Mouse (Mus musculus) hindbrain, embryonic 16.5 days (tissue): Measurements from ENCODE around the gene Eif2b5. TPM values are rescaled to one million over a fixed set of nuclear protein-coding genes. Genes with fewer than 3 reads are reported as not detected.
"Not testable (repeated sequence)": the region's sequence is repeated elsewhere in the genome, so short reads cannot be mapped to it uniquely, and the experiment has no call there.

ENCODE experiments used
- ATAC-seq: fragments of 200-750 bp; cut with Nextera tagmentation; 2 replicates; pipeline ENCODE4 v1.8.0; 2017; ENCODE audit warnings: moderate TSS enrichment, moderate library complexity
- H3K27ac ChIP-seq: fragments of 300-500 bp; sonication (generic); 2 replicates; pipeline ENCODE4 v1.5.1; 2014; ENCODE audit warnings: low read depth, mild to moderate bottlenecking, control low read depth, low read length, moderate library complexity
- H3K27me3 ChIP-seq: fragments of 300-500 bp; sonication (generic); replicated peaks from 2 replicates; pipeline ENCODE4 v1.6.1; 2014; ENCODE audit warnings: low read length; ENCODE audit not compliant: control insufficient read depth, insufficient read depth
- H3K36me3 ChIP-seq: fragments of 300-500 bp; sonication (generic); 2 replicates; pipeline ENCODE4 v1.6.1; 2014; ENCODE audit warnings: mild to moderate bottlenecking, low read length, moderate library complexity, mixed read lengths; ENCODE audit not compliant: control insufficient read depth, insufficient read depth
- H3K4me1 ChIP-seq: fragments of 300-500 bp; sonication (generic); 2 replicates; pipeline ENCODE4 v1.6.1; 2014; ENCODE audit warnings: low read depth, low read length; ENCODE audit not compliant: control insufficient read depth, insufficient read depth
- H3K4me2 ChIP-seq: fragments of 300-500 bp; sonication (generic); 2 replicates; pipeline ENCODE4 v1.6.1; 2014; ENCODE audit warnings: mild to moderate bottlenecking, low read length, control low read depth, moderate library complexity
- H3K4me3 ChIP-seq: fragments of 300-500 bp; sonication (generic); 2 replicates; pipeline ENCODE4 v1.5.1; 2014; ENCODE audit warnings: mild to moderate bottlenecking, low read length, control low read depth, moderate library complexity
- H3K9ac ChIP-seq: fragments of 300-500 bp; sonication (generic); 2 replicates; pipeline ENCODE4 v1.6.1; 2014; ENCODE audit warnings: low read depth, mild to moderate bottlenecking, control low read depth, low read length, moderate library complexity
- H3K9me3 ChIP-seq: fragments of 300-500 bp; sonication (generic); 2 replicates; pipeline ENCODE4 v1.6.1; 2014; ENCODE audit warnings: mild to moderate bottlenecking, low read length, moderate library complexity; ENCODE audit not compliant: control insufficient read depth
- WGBS: fragments of 180-500 bp; shearing (Covaris S2); extraction: QIAGEN DNeasy Blood & Tissue Kit; methylation state at CpG from one replicate; pipeline ENCODE4 v1.1.7; 2014; 5-methylcytosine and 5-hydroxymethylcytosine counted together
- polyA plus RNA-seq: library from polyadenylated mRNA; unstranded; fragments of >200 nt; fragmentation: Nextera tagmentation; extraction: Ambion mirVana; gene quantifications from 2 replicates; pipeline ENCODE4 v1.2.1, GENCODE M21; 2015

Gene Eif2b5
- polyA plus RNA-seq, 1 experiment from 2014 or later, result 97.3 TPM

- 38% methylated on average over 4 of the region's 4 CpGs for WGBS
- no peak for ATAC-seq
- no peaks in the 10 kb centered on the region for H3K36me3 ChIP-seq
Measured at GRCm38 (mm10) chr16:20485061-20485460, 13.6 kb upstream of the Eif2b5 start.

DNA sequence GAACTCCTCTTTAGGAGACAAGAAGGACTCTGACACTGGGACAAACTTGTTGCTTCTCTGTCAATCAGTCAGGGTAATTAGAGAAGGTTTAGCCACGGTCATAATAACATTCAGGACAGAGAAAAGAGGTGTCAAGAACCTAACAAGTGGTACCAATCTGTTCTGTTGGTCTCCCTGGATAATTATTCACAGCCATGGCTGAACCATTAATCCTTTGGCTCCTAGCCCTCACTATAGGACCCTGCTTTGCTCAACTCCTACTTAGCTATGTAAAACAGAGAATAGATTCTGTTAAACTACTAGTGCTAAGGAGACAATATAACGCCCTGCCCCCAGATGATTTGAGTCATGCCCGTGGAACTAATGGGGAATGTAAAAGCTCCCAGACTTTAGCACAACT, 12.6 kb upstream of the Eif2b5 start:
- WGBS, result 55% methylated on average over 3 of the region's 3 CpGs

More at GRCm38 (mm10) chr16:20485061-20485460, 13.6 kb upstream of the Eif2b5 start:
- H3K4me2 ChIP-seq, result no peak overlapping the region
- no peak overlapping the region for H3K9ac ChIP-seq
- H3K4me1 ChIP-seq, result no peaks in the 10 kb centered on the region
- H3K4me3 ChIP-seq, result no peak overlapping the region
- H3K27ac ChIP-seq, result no peak overlapping the region
- H3K27me3 ChIP-seq, result no peaks in the 10 kb centered on the region
- no peaks in the 10 kb centered on the region for H3K9me3 ChIP-seq

DNA sequence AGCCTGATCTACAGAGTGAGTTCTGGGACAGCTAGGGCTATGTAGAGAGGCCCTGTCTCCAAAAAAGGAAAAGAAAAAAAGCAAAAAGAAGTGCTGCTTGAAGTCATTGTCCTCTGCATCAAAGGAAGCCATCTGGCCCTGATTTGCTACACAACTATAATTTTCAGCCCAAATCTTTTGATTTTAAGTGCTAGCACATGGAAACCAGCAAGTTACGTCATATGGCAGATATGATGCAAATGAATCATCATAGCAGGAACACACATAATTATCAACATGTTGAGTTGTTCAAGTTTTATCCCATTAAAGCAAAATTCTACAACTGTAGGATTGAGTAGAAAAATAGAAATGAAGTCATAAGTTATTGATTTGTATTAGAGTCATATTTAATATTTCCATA, 10.5 kb upstream of the Eif2b5 start:
- Histone ChIP-seq H3K4me3 (no peak overlapping the region), H3K9me3 (no peaks in the 10 kb centered on the region), H3K36me3 (no peaks in the 10 kb centered on the region), H3K27ac (no peak overlapping the region), H3K4me2 (no peak overlapping the region), H3K27me3 (no peaks in the 10 kb centered on the region), H3K4me1 (no peaks in the 10 kb centered on the region), H3K9ac (no peak overlapping the region)
- no peak for ATAC-seq
- WGBS, result 88% methylated on average over 1 of the region's 1 CpGs

More for the DNA sequence above, 12.6 kb upstream of the Eif2b5 start:
- no peaks in the 10 kb centered on the region for H3K4me1 ChIP-seq
- no peaks in the 10 kb centered on the region for H3K9me3 ChIP-seq
- H3K36me3 ChIP-seq, result no peaks in the 10 kb centered on the region
- no peaks in the 10 kb centered on the region for H3K27me3 ChIP-seq
- H3K4me2 ChIP-seq, result no peak overlapping the region
- H3K4me3 ChIP-seq, result no peak overlapping the region
- ATAC-seq, result no peak
- no peak overlapping the region for H3K27ac ChIP-seq
- H3K9ac ChIP-seq, result no peak overlapping the region

- H3K27ac ChIP-seq, H3K36me3 ChIP-seq, H3K9me3 ChIP-seq, H3K4me1 ChIP-seq, ATAC-seq, H3K27me3 ChIP-seq, H3K4me3 ChIP-seq, H3K4me2 ChIP-seq, H3K9ac ChIP-seq: not testable (repeated sequence)
- 87% methylated on average over 9 of the region's 9 CpGs for WGBS
Measured at GRCm38 (mm10) chr16:20488751-20489150, 9.9 kb upstream of the Eif2b5 start.

- no peak for ATAC-seq
- Histone ChIP-seq H3K9me3 (no peaks in the 10 kb centered on the region), H3K4me3 (no peak overlapping the region), H3K9ac (no peak overlapping the region), H3K27me3 (no peaks in the 10 kb centered on the region), H3K36me3 (no peaks in the 10 kb centered on the region), H3K4me1 (no peaks in the 10 kb centered on the region), H3K27ac (no peak overlapping the region), H3K4me2 (no peak overlapping the region)
- WGBS, result 79% methylated on average over 2 of the region's 2 CpGs
Measured at GRCm38 (mm10) chr16:20489233-20489632, 9.4 kb upstream of the Eif2b5 start.

DNA sequence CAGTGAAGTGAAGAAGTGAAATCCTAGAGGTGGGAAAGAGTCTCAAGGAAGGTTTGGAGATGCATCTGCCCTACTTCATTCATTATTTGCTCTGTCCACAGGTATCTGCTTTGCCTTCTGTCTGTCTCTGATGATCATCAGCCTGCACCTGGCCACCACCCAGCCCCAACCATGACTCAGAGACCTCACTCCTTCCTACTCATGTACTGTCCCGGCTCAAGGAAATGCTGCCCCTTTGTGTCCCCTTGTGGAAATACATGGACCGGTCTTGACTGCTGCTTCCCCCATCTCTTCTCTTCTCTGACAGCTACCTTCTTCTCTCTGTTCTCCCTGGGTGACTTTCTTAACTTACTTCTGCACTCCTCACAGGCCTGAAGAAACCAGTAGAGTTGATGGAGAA, 8.0 kb upstream of the Eif2b5 start:
- no peak overlapping the region for H3K4me3 ChIP-seq
- WGBS, result 55% methylated on average over 2 of the region's 2 CpGs
- H3K4me1 ChIP-seq, result no peaks in the 10 kb centered on the region
- no peak for ATAC-seq
- H3K4me2 ChIP-seq, result no peak overlapping the region
- H3K36me3 ChIP-seq, result no peaks in the 10 kb centered on the region
- H3K27ac ChIP-seq, result no peak overlapping the region
- H3K9ac ChIP-seq, result no peak overlapping the region
- H3K9me3 ChIP-seq, result no peaks in the 10 kb centered on the region
- no peaks in the 10 kb centered on the region for H3K27me3 ChIP-seq

DNA sequence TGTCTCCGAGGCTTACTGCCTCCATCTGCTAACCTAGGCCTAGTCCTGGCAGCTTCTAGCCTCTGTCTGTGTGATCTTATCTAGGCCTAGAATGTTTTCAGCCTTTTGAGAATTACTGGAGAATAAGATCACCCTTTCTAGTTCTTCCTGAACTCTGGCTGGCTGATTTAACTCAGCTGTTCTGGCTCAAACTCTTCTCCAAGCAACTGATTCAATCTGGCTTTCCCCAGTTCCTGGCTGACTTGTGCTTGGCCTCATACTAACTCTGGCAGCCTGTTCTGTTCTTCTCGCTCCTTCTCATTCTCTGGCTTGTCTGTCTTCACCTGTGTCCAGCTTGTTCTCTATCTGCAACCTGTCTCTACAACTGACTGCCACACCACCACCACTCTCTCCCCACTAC, 7.3 kb upstream of the Eif2b5 start:
- ATAC-seq, result no peak
- no peak overlapping the region for H3K4me3 ChIP-seq
- H3K27ac ChIP-seq, result no peak overlapping the region
- no peaks in the 10 kb centered on the region for H3K36me3 ChIP-seq
- H3K4me1 ChIP-seq, result no peaks in the 10 kb centered on the region
- H3K9ac ChIP-seq, result no peak overlapping the region
- no peaks in the 10 kb centered on the region for H3K27me3 ChIP-seq
- WGBS, result 79% methylated on average over 2 of the region's 2 CpGs
- no peak overlapping the region for H3K4me2 ChIP-seq
- H3K9me3 ChIP-seq, result no peaks in the 10 kb centered on the region

DNA sequence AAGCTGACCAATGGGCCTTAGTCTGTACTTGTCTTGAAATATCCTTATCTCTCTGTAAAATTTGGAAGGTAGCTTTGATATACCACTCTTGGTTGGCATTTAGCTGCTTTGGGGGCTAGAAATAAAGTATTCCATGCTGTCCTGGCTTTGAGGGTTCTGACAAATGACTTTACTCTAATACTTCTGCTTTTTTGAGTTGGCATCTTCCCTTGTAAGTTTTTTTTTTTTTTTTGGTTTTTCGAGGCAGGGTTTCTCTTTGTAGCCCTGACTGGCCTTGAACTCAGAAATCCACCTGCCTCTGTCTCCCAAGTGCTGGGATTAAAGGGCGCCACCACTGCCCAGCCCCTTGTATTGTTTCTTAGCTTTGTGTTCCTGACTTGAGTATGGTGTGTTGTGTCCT, 5.2 kb upstream of the Eif2b5 start:
- no peak for ATAC-seq
- H3K27me3 ChIP-seq, result no peaks in the 10 kb centered on the region; the same call in 1 of the 2 replicates
- 79% methylated on average over 2 of the region's 2 CpGs for WGBS
- H3K36me3 ChIP-seq, result no peaks in the 10 kb centered on the region
- H3K9ac ChIP-seq, result no peak overlapping the region
- H3K27ac ChIP-seq, result no peak overlapping the region
- H3K4me3 ChIP-seq, result no peak overlapping the region
- H3K4me1 ChIP-seq, result peaks cover 7% of the 10 kb centered on the region
- no peak overlapping the region for H3K4me2 ChIP-seq
- H3K9me3 ChIP-seq, result no peaks in the 10 kb centered on the region

- no peak overlapping the region for H3K9ac ChIP-seq
- peak overlapping the region; percentile 62 for H3K4me2 ChIP-seq
Measured at GRCm38 (mm10) chr16:20496671-20497600, 1.7 kb upstream of the Eif2b5 start.

More at GRCm38 (mm10) chr16:20496671-20497600, 1.7 kb upstream of the Eif2b5 start:
- H3K27me3 ChIP-seq, result no peaks in the 10 kb centered on the region; the same call in 1 of the 2 replicates
- no peaks in the 10 kb centered on the region for H3K9me3 ChIP-seq
- peaks cover 12% of the 10 kb centered on the region for H3K36me3 ChIP-seq
- no peak overlapping the region for H3K27ac ChIP-seq
- H3K4me3 ChIP-seq, result peak overlapping the region; percentile 30
- WGBS, result 24% methylated on average over 25 of the region's 25 CpGs
- peak; percentile 15 for ATAC-seq
- H3K4me1 ChIP-seq, result peaks cover 16% of the 10 kb centered on the region
